Mouse (Mus musculus): Measurements from ENCODE around the gene Igsf9b. TPM values are rescaled to one million over a fixed set of nuclear protein-coding genes. Genes with fewer than 3 reads are reported as not detected.

The Igsf9b gene
- polyA plus RNA-seq (2015; fragmentation: Nextera tagmentation; extraction: Ambion mirVana) = 4.4 and 4.7 TPM in 2 replicates

DNA sequence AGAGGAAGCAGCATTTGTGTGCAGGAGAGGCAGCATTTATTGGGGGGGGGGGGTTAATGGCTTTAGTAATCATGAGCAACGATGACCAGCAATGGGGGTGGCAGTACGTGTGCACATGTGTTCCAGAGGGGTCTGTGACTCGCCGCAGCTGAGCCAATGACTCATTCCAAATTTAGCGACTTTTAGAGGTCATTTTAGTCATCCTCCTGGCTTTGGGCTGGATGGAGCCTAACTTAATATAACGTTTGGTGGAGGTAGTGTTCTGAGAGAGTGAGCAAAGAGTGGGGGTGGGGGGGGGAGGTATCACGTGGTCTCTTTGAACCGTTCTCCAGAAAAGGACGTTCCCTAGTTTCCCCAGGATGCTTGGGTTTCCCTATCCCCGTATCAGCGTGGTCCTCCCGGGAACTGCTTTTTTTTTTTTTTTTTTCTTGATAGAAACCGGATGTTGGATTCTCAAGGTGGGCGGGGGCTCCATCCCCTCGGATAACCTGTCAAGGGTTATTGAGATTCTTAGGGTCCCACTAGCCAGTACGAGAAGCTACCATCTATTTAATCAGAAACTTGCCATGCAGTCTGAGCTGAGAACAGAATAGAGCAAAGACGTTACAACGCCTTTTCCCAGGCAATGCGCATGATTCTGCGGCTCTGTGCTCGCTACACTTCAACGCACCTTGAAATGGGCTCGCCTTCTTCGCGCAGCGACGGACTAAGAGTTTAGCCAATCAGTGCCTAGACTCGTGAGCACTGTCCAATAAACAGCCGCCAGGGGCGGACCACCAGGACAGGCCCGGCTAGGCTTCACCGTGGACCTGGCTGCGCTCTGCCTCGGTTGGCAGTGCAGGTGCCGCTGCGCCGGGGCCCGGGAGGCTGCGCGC, at the start of gene Igsf9b:
TSS of gene Igsf9b (plus strand) at position 794 of the 875 bp plus-strand sequence.
- 0% methylated on average over 40 of the region's 40 CpGs for WGBS
- H3K27me3 ChIP-seq (replicated peaks) = peaks cover 24% of the 10 kb centered on the region
- H3K4me2 ChIP-seq (replicated peaks) = peak within 1 kb of the TSS; percentile 93
- peak within 1 kb of the TSS; percentile 34; the same call in 1 of the 2 replicates for H3K27ac ChIP-seq
- ATAC-seq = peak; percentile 99
- 0 out of 2 replicates have a peak, but pooled peaks cover 9% of the 10 kb centered on the region for H3K4me1 ChIP-seq (replicated peaks)
- no peaks in the 10 kb centered on the region for H3K9me3 ChIP-seq
- peak within 1 kb of the TSS; percentile 73 for H3K4me3 ChIP-seq (replicated peaks)
- peak within 1 kb of the TSS; percentile 54 for H3K9ac ChIP-seq
- no peaks in the 10 kb centered on the region for H3K36me3 ChIP-seq

GRCm38 (mm10) chr9:27252034-27252714, 46.8 kb upstream of the Igsf9b start:
- Histone ChIP-seq H3K9ac (no peak overlapping the region), H3K9me3 (no peaks in the 10 kb centered on the region), H3K27ac (no peak overlapping the region), H3K27me3 (replicated peaks) (no peaks in the 10 kb centered on the region), H3K36me3 (no peaks in the 10 kb centered on the region), H3K4me1 (replicated peaks) (no peaks in the 10 kb centered on the region), H3K4me3 (replicated peaks) (no peak overlapping the region), H3K4me2 (replicated peaks) (no peak overlapping the region)
- 64% methylated on average over 7 of the region's 7 CpGs for WGBS
- no peak for ATAC-seq

DNA sequence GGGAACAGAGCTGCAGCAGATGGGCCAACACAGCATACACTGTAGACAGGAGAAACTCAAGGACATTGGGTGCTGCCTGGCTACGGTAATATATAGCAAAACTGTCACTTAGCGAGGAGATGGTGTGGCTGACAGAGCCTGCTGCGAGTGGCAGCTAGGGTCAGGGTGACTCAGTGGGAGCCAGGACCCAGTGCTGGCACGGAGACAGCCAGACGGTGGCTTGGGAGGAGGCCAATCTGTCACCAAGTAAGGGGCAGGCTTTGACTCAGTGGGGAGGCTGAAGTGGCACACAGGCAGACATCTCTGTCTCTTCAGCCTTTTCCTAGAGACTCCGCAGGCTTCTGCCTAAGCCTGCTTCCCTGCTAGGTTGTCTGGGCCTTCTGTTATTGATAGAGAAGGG, 42.5 kb upstream of the Igsf9b start:
- H3K9ac ChIP-seq = no peak overlapping the region
- H3K4me2 ChIP-seq (replicated peaks) = no peak overlapping the region
- no peak overlapping the region for H3K4me3 ChIP-seq (replicated peaks)
- no peaks in the 10 kb centered on the region for H3K27me3 ChIP-seq (replicated peaks)
- H3K36me3 ChIP-seq = no peaks in the 10 kb centered on the region
- no peaks in the 10 kb centered on the region for H3K4me1 ChIP-seq (replicated peaks)
- WGBS = 60% methylated on average over 6 of the region's 6 CpGs
- no peak for ATAC-seq
- no peaks in the 10 kb centered on the region for H3K9me3 ChIP-seq
- no peak overlapping the region for H3K27ac ChIP-seq

DNA sequence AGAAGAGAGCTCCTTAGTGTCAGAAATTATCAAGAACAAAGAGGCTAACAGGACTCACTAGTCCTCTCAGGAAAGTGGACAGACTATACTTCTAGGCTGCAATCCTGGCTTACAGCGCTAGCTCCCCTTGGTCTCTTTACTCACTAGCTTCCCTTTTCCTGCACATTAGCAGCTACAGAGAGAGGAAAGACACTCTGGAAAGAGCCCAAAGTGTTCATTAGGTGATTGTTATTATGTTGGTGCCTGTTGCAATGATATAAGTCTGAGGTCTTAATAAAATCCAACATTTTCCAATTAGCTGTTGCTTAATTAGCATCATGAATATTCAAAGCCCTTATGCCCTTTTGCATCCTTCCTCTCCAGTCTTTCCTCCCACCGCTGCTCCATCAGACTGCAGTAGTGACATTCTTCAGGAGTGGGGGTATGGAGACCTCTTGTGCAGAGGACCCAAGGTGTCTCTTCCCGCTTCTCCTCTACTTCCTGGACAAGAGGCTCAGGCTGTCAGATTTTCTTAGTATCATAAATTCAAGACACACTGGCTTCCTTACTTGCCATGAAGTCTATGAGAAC, 38.5 kb upstream of the Igsf9b start:
- no peak for ATAC-seq
- no peaks in the 10 kb centered on the region for H3K36me3 ChIP-seq
- H3K27ac ChIP-seq = no peak overlapping the region
- H3K9me3 ChIP-seq = no peaks in the 10 kb centered on the region
- no peak overlapping the region for H3K9ac ChIP-seq
- 78% methylated on average over 3 of the region's 3 CpGs for WGBS
- H3K4me2 ChIP-seq (replicated peaks) = no peak overlapping the region
- no peaks in the 10 kb centered on the region for H3K27me3 ChIP-seq (replicated peaks)
- H3K4me3 ChIP-seq (replicated peaks) = no peak overlapping the region
- H3K4me1 ChIP-seq (replicated peaks) = no peaks in the 10 kb centered on the region

GRCm38 (mm10) chr9:27261905-27262304, 37.1 kb upstream of the Igsf9b start:
- Histone ChIP-seq H3K4me2 (replicated peaks) (no peak overlapping the region), H3K27ac (no peak overlapping the region), H3K9ac (no peak overlapping the region), H3K36me3 (no peaks in the 10 kb centered on the region), H3K27me3 (replicated peaks) (no peaks in the 10 kb centered on the region), H3K4me1 (replicated peaks) (no peaks in the 10 kb centered on the region), H3K4me3 (replicated peaks) (no peak overlapping the region), H3K9me3 (no peaks in the 10 kb centered on the region)
- WGBS = 55% methylated on average over 2 of the region's 2 CpGs
- ATAC-seq = no peak

DNA sequence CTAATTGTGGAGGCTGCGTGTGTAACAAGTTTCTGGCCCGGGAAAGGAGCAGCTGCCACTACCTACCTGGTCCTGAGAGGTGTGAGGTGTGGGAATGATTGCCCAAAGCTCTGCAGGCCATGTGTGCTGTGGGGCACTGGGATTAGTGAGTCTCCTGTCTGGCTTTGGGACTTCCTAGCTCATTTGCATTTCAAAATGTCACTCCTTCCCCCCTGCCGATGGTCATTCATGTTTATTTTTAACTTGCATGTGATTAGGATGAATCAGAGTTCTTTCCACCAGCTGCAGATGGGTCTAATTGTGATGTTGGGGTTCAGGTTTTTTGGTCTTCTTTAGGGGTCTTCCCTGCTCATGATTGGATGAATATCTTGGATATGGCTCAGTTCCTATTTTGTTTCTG, 34.0 kb upstream of the Igsf9b start:
- Histone ChIP-seq H3K9ac (no peak overlapping the region), H3K27me3 (replicated peaks) (no peaks in the 10 kb centered on the region), H3K9me3 (no peaks in the 10 kb centered on the region), H3K4me2 (replicated peaks) (no peak overlapping the region), H3K4me3 (replicated peaks) (no peak overlapping the region), H3K4me1 (replicated peaks) (no peaks in the 10 kb centered on the region), H3K36me3 (no peaks in the 10 kb centered on the region), H3K27ac (no peak overlapping the region)
- WGBS = 63% methylated on average over 3 of the region's 3 CpGs
- ATAC-seq = no peak

DNA sequence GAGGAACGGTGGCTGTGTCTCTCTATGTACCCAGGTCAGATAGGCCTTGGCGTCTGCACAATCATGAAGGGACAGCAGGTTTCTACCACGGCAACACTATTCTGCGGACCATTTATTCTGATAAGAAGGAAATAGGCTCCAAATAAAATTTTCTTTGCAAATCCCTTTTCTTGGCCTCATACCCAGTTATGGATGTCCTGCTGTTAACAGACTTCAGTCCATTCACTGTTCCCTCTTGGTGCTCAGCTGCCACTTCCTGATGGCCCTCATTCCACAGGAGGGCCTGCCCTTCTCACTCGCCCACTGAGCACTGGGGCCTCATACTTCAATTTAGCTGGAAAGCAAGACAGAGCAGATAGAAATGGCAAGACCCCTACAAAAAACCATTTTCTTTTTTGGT, 31.1 kb upstream of the Igsf9b start:
- no peaks in the 10 kb centered on the region for H3K9me3 ChIP-seq
- no peaks in the 10 kb centered on the region for H3K36me3 ChIP-seq
- H3K9ac ChIP-seq = no peak overlapping the region
- no peak overlapping the region for H3K4me3 ChIP-seq (replicated peaks)
- no peak for ATAC-seq
- H3K27me3 ChIP-seq (replicated peaks) = no peaks in the 10 kb centered on the region
- WGBS = 85% methylated on average over 5 of the region's 5 CpGs
- no peaks in the 10 kb centered on the region for H3K4me1 ChIP-seq (replicated peaks)
- no peak overlapping the region for H3K4me2 ChIP-seq (replicated peaks)
- no peak overlapping the region for H3K27ac ChIP-seq

- no peaks in the 10 kb centered on the region for H3K9me3 ChIP-seq
- WGBS = 81% methylated on average over 4 of the region's 4 CpGs
Observed at GRCm38 (mm10) chr9:27268493-27268892, 30.5 kb upstream of the Igsf9b start.

DNA sequence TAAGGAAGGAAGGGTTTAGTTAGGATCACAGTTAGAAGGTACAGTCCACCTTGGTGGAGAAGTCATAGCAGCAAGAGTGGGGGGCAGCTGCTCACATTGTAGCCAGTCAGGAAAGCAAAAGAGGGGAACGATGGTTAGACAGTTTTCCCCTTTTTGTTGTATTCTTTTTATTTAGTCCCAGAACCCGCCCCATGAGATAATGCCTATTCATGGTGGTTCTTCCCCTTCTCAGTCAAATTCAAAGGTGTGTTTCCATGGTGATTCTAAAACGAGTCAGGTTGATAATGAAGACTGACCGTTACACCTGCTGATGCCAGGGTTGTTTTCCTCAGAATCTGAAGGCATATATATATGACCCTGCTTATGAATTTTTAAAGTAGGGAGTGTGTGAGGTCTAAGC, 29.7 kb upstream of the Igsf9b start:
- no peak overlapping the region for H3K9ac ChIP-seq
- no peak for ATAC-seq
- no peak overlapping the region for H3K27ac ChIP-seq
- no peaks in the 10 kb centered on the region for H3K27me3 ChIP-seq (replicated peaks)
- H3K36me3 ChIP-seq = no peaks in the 10 kb centered on the region
- H3K4me2 ChIP-seq (replicated peaks) = no peak overlapping the region
- no peaks in the 10 kb centered on the region for H3K4me1 ChIP-seq (replicated peaks)
- WGBS = 76% methylated on average over 4 of the region's 4 CpGs
- H3K9me3 ChIP-seq = no peaks in the 10 kb centered on the region
- no peak overlapping the region for H3K4me3 ChIP-seq (replicated peaks)

More at GRCm38 (mm10) chr9:27268493-27268892, 30.5 kb upstream of the Igsf9b start:
- H3K4me2 ChIP-seq (replicated peaks) = no peak overlapping the region
- H3K4me3 ChIP-seq (replicated peaks) = no peak overlapping the region
- H3K4me1 ChIP-seq (replicated peaks) = no peaks in the 10 kb centered on the region
- H3K9ac ChIP-seq = no peak overlapping the region
- H3K27ac ChIP-seq = no peak overlapping the region
- H3K36me3 ChIP-seq = no peaks in the 10 kb centered on the region
- no peak for ATAC-seq
- H3K27me3 ChIP-seq (replicated peaks) = no peaks in the 10 kb centered on the region

DNA sequence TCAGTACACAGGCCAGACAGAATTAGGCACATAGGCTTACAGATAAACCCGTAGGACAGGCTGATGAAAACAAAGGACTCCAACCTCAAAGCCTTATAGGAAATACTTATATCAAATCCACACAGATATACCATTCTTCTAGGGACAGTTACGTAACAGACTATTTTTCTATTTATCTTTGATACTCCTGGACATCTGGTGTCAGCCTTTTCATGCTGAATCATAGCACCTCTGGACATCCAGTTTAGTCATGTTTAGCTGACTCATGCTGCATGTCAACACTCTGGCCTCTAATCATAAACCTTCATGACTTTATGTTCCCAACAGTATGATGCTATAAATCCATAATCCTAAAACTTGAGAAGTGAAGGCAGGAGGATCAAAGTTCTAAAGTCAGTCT, 29.1 kb upstream of the Igsf9b start:
- no peaks in the 10 kb centered on the region for H3K9me3 ChIP-seq
- no peaks in the 10 kb centered on the region for H3K36me3 ChIP-seq
- H3K27me3 ChIP-seq (replicated peaks) = no peaks in the 10 kb centered on the region
- H3K9ac ChIP-seq = no peak overlapping the region
- H3K27ac ChIP-seq = no peak overlapping the region
- 80% methylated on average over 2 of the region's 2 CpGs for WGBS
- H3K4me2 ChIP-seq (replicated peaks) = no peak overlapping the region
- no peak for ATAC-seq
- H3K4me3 ChIP-seq (replicated peaks) = no peak overlapping the region
- H3K4me1 ChIP-seq (replicated peaks) = no peaks in the 10 kb centered on the region

DNA sequence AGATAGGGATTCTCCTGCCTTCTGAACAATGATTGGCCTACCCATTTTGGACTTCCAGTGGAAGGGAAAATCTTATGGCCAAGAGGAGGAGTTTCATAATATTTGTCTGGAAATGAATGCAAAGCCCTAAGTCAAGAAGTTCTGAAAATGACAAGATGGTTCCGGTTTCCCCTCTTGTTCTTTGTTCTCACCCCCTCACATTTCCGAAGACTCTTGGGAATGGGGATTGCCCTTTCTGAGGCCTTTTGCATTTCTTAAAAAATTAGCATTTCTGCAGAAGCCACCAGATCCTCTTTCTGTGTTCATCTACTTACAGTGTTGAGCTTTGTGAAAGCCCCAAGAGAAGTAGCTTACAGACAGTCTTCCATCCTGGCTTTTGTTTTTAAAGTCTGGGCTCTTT, 27.1 kb upstream of the Igsf9b start:
- no peaks in the 10 kb centered on the region for H3K27me3 ChIP-seq (replicated peaks)
- H3K4me2 ChIP-seq (replicated peaks) = no peak overlapping the region
- 80% methylated on average over 2 of the region's 2 CpGs for WGBS
- H3K27ac ChIP-seq = no peak overlapping the region
- no peaks in the 10 kb centered on the region for H3K9me3 ChIP-seq
- H3K4me3 ChIP-seq (replicated peaks) = no peak overlapping the region
- H3K36me3 ChIP-seq = no peaks in the 10 kb centered on the region
- no peak overlapping the region for H3K9ac ChIP-seq
- H3K4me1 ChIP-seq (replicated peaks) = no peaks in the 10 kb centered on the region
- no peak for ATAC-seq

- Histone ChIP-seq H3K27me3 (replicated peaks) (no peaks in the 10 kb centered on the region), H3K36me3 (no peaks in the 10 kb centered on the region), H3K4me1 (replicated peaks) (no peaks in the 10 kb centered on the region), H3K4me3 (replicated peaks) (no peak overlapping the region), H3K9me3 (no peaks in the 10 kb centered on the region), H3K9ac (no peak overlapping the region), H3K4me2 (replicated peaks) (no peak overlapping the region), H3K27ac (no peak overlapping the region)
- no peak for ATAC-seq
- 91% methylated on average over 1 of the region's 1 CpGs for WGBS
Observed at GRCm38 (mm10) chr9:27272858-27273257, 26.1 kb upstream of the Igsf9b start.
